Mouse (Mus musculus) kidney, adult 2 months (tissue): Measurements from ENCODE around the gene Upf1.

Experiments used
- CTCF ChIP-seq: fragments of 200-500 bp; conservative IDR thresholded peaks from 2 replicates; pipeline ENCODE4 v1.5.1; 2011; ENCODE audit warnings: low read depth, mild to moderate bottlenecking, control low read depth, low read length, moderate library complexity, mixed read lengths; ENCODE audit not compliant: insufficient read depth, insufficient read length
- POLR2A ChIP-seq: fragments of 200-500 bp; IDR thresholded peaks from one replicate; pipeline ENCODE4 v1.6.1; 2011; ENCODE audit warnings: low read depth, low read length, control low read depth

DNA sequence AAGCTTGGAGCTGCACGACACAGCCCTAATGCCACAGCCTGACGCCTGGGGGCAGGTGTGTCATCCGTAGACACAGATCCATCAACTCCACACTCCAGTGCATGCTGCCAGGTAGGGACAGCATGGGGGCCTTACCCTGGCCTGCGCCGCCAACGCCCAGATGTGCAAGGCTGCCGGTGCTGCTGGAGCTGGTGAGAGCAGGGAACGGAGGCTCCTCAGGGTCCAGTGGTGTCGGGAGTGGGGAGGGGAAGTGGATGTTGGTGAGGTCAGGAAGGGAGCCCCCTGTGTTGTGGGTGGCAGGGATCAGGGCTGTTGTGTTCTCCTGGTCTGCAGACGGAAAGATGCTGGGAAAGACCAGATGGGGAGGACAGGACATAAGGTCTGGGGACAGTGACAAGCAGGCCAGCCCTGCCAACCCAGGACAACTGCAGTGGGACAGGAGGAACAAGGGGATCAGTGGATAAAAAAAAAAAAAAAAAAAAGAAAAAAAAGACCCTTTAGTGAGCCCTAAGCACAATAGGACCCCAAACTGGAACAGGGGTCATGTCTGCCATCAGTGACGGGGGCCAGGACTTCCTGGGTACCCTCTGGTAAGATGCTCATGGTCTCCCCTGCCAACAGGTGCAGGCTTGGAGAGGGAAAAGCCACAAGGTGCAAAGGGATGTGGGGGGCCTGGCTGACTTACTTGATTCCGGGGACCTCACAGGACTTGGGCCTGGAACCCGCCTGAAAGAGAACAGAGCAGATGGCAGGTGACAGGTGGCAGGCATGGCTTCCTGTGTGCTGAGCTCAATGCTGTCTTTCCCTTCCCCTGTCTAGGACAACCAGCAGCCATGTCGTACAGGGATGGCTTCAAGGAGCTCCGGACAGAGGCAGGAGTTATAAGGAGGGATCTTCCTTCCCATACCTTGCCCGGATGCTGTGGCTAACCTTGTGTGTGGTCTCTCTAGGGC, 44.8 kb upstream of the Upf1 start:
- TF ChIP-seq POLR2A (no peak), CTCF (no peak)
